Comparison of ENCODE assay signal across 22 mouse cellular contexts in the genomic region with DNA sequence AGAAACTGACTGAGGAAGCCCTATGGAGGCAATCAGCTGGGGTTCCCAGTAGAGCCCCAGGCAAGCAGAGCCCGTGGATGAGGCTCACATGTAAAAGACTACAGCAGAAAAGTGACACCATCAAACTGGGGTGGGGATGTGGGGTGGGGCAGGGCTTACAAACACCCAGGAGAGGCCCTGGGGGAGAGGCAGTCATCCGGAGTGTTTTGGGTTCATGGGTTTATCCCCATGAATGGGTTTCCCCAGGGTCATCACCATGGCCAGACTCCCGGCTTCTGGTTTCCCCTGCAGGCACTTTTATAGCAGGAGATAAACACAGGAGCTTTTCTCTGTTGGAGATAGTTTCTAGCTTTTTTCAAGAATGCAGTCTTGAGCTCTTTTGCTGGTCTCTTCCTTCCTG.
"Had no signal": no experiment of that assay in that cellular context is flagged by ENCODE, and none has a peak within 500 bp of the region (broad histone marks: within the 10 kb centered on the region; RNA-seq: fewer than 3 reads in every experiment).

No protein-coding gene starts in this region.

- H3K27ac ChIP-seq: limb, embryonic 12.5 days; limb, embryonic 15.5 days; liver, embryonic 12.5 days; liver, embryonic 15.5 days; lung, embryonic 15.5 days; midbrain, embryonic 10.5 days; midbrain, embryonic 13.5 days; neural tube, embryonic 13.5 days; stomach, embryonic 15.5 days had no signal

- H3K4me3 ChIP-seq: limb, embryonic 12.5 days; limb, embryonic 15.5 days; liver, embryonic 12.5 days; liver, embryonic 15.5 days; lung, embryonic 15.5 days; megakaryocyte, embryonic 14.5 days; midbrain, embryonic 10.5 days; midbrain, embryonic 13.5 days; myocyte; neural tube, embryonic 13.5 days; stomach, embryonic 15.5 days had no signal

- DNase-seq: kidney, adult 9 months; kidney, postnatal 4 days; left cerebral cortex, postnatal 4 days; lung, adult 18-20 months; lung, postnatal 10 days; lung, postnatal 36 days; retina, postnatal 1 day; right cerebral cortex, postnatal 25 days; spleen, adult 18-20 months; thymus, postnatal 36 days had no signal

- H3K9ac ChIP-seq: limb, embryonic 12.5 days; limb, embryonic 15.5 days; liver, embryonic 12.5 days; liver, embryonic 15.5 days; lung, embryonic 15.5 days; midbrain, embryonic 13.5 days; neural tube, embryonic 13.5 days; stomach, embryonic 15.5 days had no signal

- H3K4me2 ChIP-seq: limb, embryonic 12.5 days; limb, embryonic 15.5 days; liver, embryonic 12.5 days; liver, embryonic 15.5 days; lung, embryonic 15.5 days; midbrain, embryonic 13.5 days; neural tube, embryonic 13.5 days; stomach, embryonic 15.5 days had no signal

- ATAC-seq: liver, embryonic 12.5 days; midbrain, embryonic 13.5 days; midbrain, embryonic 16.5 days had no signal

- H3K36me3 ChIP-seq: limb, embryonic 12.5 days; limb, embryonic 15.5 days; liver, embryonic 12.5 days; liver, embryonic 15.5 days; lung, embryonic 15.5 days; midbrain, embryonic 10.5 days; midbrain, embryonic 13.5 days; neural tube, embryonic 13.5 days; stomach, embryonic 15.5 days had no signal

- H3K27me3 ChIP-seq: limb, embryonic 15.5 days; liver, embryonic 15.5 days; lung, embryonic 15.5 days; midbrain, embryonic 13.5 days; neural tube, embryonic 13.5 days; stomach, embryonic 15.5 days had no signal

- H3K4me1 ChIP-seq: limb, embryonic 15.5 days; liver, embryonic 12.5 days; liver, embryonic 15.5 days; lung, embryonic 15.5 days; midbrain, embryonic 10.5 days; midbrain, embryonic 13.5 days; neural tube, embryonic 13.5 days; stomach, embryonic 15.5 days had no signal

- H3K9me3 ChIP-seq: limb, embryonic 12.5 days; limb, embryonic 15.5 days; liver, embryonic 12.5 days; liver, embryonic 15.5 days; lung, embryonic 15.5 days; megakaryocyte, embryonic 14.5 days; midbrain, embryonic 10.5 days; neural tube, embryonic 13.5 days; stomach, embryonic 15.5 days had no signal
